Mouse (Mus musculus): ENCODE measurements at regions not wholly inside any gene's neighbourhood (a gene's known extent, or its start where the extent isn't known, plus 50 kb on each side); places are given as distances from the start of the nearest gene placed in this dataset.

DNA sequence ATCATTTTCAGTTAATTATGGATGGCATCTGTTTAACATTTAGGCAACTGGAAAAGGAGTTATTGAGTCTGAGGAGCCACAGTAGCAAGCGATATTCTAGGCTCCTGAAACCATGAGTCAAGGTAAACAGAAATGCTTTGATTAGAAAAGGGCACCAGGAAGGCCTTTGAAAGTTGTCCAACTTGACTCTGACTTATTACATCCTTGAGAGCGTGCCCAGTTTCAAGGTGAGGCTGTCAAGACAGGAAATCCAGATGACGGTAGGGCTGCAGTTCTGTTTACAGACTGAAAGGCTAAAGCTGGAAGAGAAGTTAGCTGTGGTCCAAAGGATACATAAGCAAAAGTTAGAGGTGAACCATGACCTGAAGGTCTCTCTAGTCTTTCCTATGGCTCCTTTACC lies 176.7 kb upstream of the Krr1 start:
- TF ChIP-seq CTCF (IDR thresholded peaks at IDR 0.05; ENCODE audit: extremely low read depth, insufficient read length, insufficient replicate concordance, low read depth, low read length) = no peak
- no peak for TF ChIP-seq POLR2A (IDR thresholded peaks at IDR 0.05; ENCODE audit: low read depth, low read length)

All from small intestine, adult 2 months (tissue).